Mouse (Mus musculus): ENCODE measurements around the gene Coq2.

Coq2 gene

GRCm38 (mm10) chr5:100656352-100656751, 18.6 kb downstream of the Coq2 start:
- no peak for DNase-seq

- no peak for DNase-seq
Measured at GRCm38 (mm10) chr5:100652327-100652726, 22.6 kb downstream of the Coq2 start.

- no peak for DNase-seq
Measured at GRCm38 (mm10) chr5:100651486-100651885, 23.5 kb downstream of the Coq2 start.

GRCm38 (mm10) chr5:100650969-100651368, 24.0 kb downstream of the Coq2 start:
- no peak for DNase-seq

GRCm38 (mm10) chr5:100648546-100648945, 26.4 kb downstream of the Coq2 start:
- no peak for DNase-seq

GRCm38 (mm10) chr5:100648046-100648445, 26.9 kb downstream of the Coq2 start:
- no peak for DNase-seq

GRCm38 (mm10) chr5:100646558-100646957, 28.4 kb downstream of the Coq2 start:
- DNase-seq, result no peak

- peak in 1 of 2 experiments; percentile 22 for DNase-seq
Measured at GRCm38 (mm10) chr5:100643991-100644535, 30.9 kb downstream of the Coq2 start.

GRCm38 (mm10) chr5:100643253-100643990, 31.5 kb downstream of the Coq2 start:
- DNase-seq, result peak; percentile 85

- no peak for DNase-seq
Measured at GRCm38 (mm10) chr5:100642316-100642715, 32.6 kb downstream of the Coq2 start.

GRCm38 (mm10) chr5:100638483-100638882, 36.5 kb downstream of the Coq2 start:
- no peak for DNase-seq

- DNase-seq, result peak; percentile 18 to 19
Measured at GRCm38 (mm10) chr5:100636794-100637544, 38.0 kb downstream of the Coq2 start.

- DNase-seq, result no peak
Measured at GRCm38 (mm10) chr5:100635908-100636307, 39.0 kb downstream of the Coq2 start.

- DNase-seq, result no peak
Measured at GRCm38 (mm10) chr5:100634885-100635478, 40.0 kb downstream of the Coq2 start.

- no peak for DNase-seq
Measured at GRCm38 (mm10) chr5:100632540-100633129, 42.3 kb downstream of the Coq2 start.

GRCm38 (mm10) chr5:100628807-100629206, 46.1 kb downstream of the Coq2 start:
- no peak for DNase-seq

- no peak for DNase-seq
Measured at GRCm38 (mm10) chr5:100626526-100626925, 48.4 kb downstream of the Coq2 start.

GRCm38 (mm10) chr5:100624743-100625360, 50.1 kb downstream of the Coq2 start:
- no peak for DNase-seq

GRCm38 (mm10) chr5:100622509-100623163, 52.3 kb downstream of the Coq2 start:
- DNase-seq, result no peak

- no peak for DNase-seq
Measured at GRCm38 (mm10) chr5:100621876-100622508, 52.9 kb downstream of the Coq2 start.

GRCm38 (mm10) chr5:100620952-100621351, 54.0 kb downstream of the Coq2 start:
- DNase-seq, result no peak

Measured in cerebellum, postnatal 14 days (tissue).